Mouse (Mus musculus): ENCODE results near the gene Bahd1.

Gene Bahd1

GRCm38 (mm10) chr2:118899981-118900825 is at the start of gene Bahd1:
TSS of gene Bahd1 (plus strand) at chr2:118900377.
- DNase-seq (ENCODE audit: low read depth) = peak; percentile 52

GRCm38 (mm10) chr2:118851756-118852155 is 48.4 kb upstream of the Bahd1 start:
- DNase-seq (ENCODE audit: low read depth) = no peak

- DNase-seq (ENCODE audit: low read depth) = peak; percentile 98
Measured at GRCm38 (mm10) chr2:118861454-118862339, 38.5 kb upstream of the Bahd1 start, which contains the start of gene Ivd. TSS of gene Ivd (plus strand) at chr2:118861954.

GRCm38 (mm10) chr2:118862340-118862675 is 37.9 kb upstream of the Bahd1 start:
- no peak for DNase-seq (ENCODE audit: low read depth)

GRCm38 (mm10) chr2:118870601-118871000 is 29.6 kb upstream of the Bahd1 start:
- peak; percentile 72 for DNase-seq (ENCODE audit: low read depth)

GRCm38 (mm10) chr2:118871032-118871431 is 29.1 kb upstream of the Bahd1 start:
- DNase-seq (ENCODE audit: low read depth) = peak; percentile 47

GRCm38 (mm10) chr2:118873018-118873417 is 27.2 kb upstream of the Bahd1 start:
- DNase-seq (ENCODE audit: low read depth) = no peak

- no peak for DNase-seq (ENCODE audit: low read depth)
Measured at GRCm38 (mm10) chr2:118873890-118874430, 26.2 kb upstream of the Bahd1 start.

GRCm38 (mm10) chr2:118875316-118875715 is 24.9 kb upstream of the Bahd1 start:
- no peak for DNase-seq (ENCODE audit: low read depth)

- no peak for DNase-seq (ENCODE audit: low read depth)
Measured at GRCm38 (mm10) chr2:118876453-118876852, 23.7 kb upstream of the Bahd1 start.

GRCm38 (mm10) chr2:118881019-118881418 is 19.2 kb upstream of the Bahd1 start:
- no peak for DNase-seq (ENCODE audit: low read depth)

GRCm38 (mm10) chr2:118881956-118882355 is 18.2 kb upstream of the Bahd1 start:
- no peak for DNase-seq (ENCODE audit: low read depth)

GRCm38 (mm10) chr2:118882840-118883679 is 17.1 kb upstream of the Bahd1 start:
- peak; percentile 91 for DNase-seq (ENCODE audit: low read depth)

GRCm38 (mm10) chr2:118887440-118887839 is 12.7 kb upstream of the Bahd1 start:
- no peak for DNase-seq (ENCODE audit: low read depth)

- DNase-seq (ENCODE audit: low read depth) = peak; percentile 18
Measured at GRCm38 (mm10) chr2:118887845-118888548, 12.2 kb upstream of the Bahd1 start.

- DNase-seq (ENCODE audit: low read depth) = no peak
Measured at GRCm38 (mm10) chr2:118891173-118891572, 9.0 kb upstream of the Bahd1 start.

- no peak for DNase-seq (ENCODE audit: low read depth)
Measured at GRCm38 (mm10) chr2:118895990-118896913, 3.9 kb upstream of the Bahd1 start.

GRCm38 (mm10) chr2:118896914-118897291 is 3.3 kb upstream of the Bahd1 start:
- no peak for DNase-seq (ENCODE audit: low read depth)

GRCm38 (mm10) chr2:118897392-118897791 is 2.8 kb upstream of the Bahd1 start:
- DNase-seq (ENCODE audit: low read depth) = no peak

- DNase-seq (ENCODE audit: low read depth) = no peak
Measured at GRCm38 (mm10) chr2:118897808-118898207, 2.4 kb upstream of the Bahd1 start.
